Mouse (Mus musculus) ES-CJ7 (cell line): ENCODE measurements around the gene Tmprss5.

Source experiments
- DNase-seq: peaks from one replicate; pipeline ENCODE4 v3.0.0; 2011; ENCODE audit warnings: low read depth, low spot score

The Tmprss5 gene

GRCm38 (mm10) chr9:49081107-49081506 lies at the start of gene Tmprss5:
Tmprss5 (plus strand) TSS chr9:49081260.
- no peak for DNase-seq

GRCm38 (mm10) chr9:49034764-49035163 lies 46.3 kb upstream of the Tmprss5 start:
- no peak for DNase-seq

GRCm38 (mm10) chr9:49050901-49051300 lies 30.2 kb upstream of the Tmprss5 start:
- DNase-seq, result no peak

GRCm38 (mm10) chr9:49051349-49051748 lies 29.7 kb upstream of the Tmprss5 start:
- DNase-seq, result peak; percentile 82

GRCm38 (mm10) chr9:49054028-49054427 lies 27.0 kb upstream of the Tmprss5 start:
- peak; percentile 82 for DNase-seq

GRCm38 (mm10) chr9:49055333-49056205 lies 25.5 kb upstream of the Tmprss5 start, which contains the start of gene Zw10:
Zw10 (plus strand) TSS chr9:49055613.
- DNase-seq, result peak; percentile 97

GRCm38 (mm10) chr9:49076847-49077246 lies 4.2 kb upstream of the Tmprss5 start:
- DNase-seq, result no peak

GRCm38 (mm10) chr9:49081561-49081960 lies 501 bp downstream of the Tmprss5 start:
- DNase-seq, result peak; percentile 81

- DNase-seq, result no peak
These were observed 6.3 kb downstream of the Tmprss5 start for GRCm38 (mm10) chr9:49087317-49087716.

- no peak for DNase-seq
These were observed 17.8 kb downstream of the Tmprss5 start for GRCm38 (mm10) chr9:49098871-49099270.

GRCm38 (mm10) chr9:49102328-49102727 lies 21.3 kb downstream of the Tmprss5 start:
- DNase-seq, result no peak

- no peak for DNase-seq
These were observed 28.0 kb downstream of the Tmprss5 start for GRCm38 (mm10) chr9:49109101-49109500.

GRCm38 (mm10) chr9:49110476-49111220 lies 29.6 kb downstream of the Tmprss5 start:
- DNase-seq, result peak; percentile 35

GRCm38 (mm10) chr9:49111296-49111695 lies 30.2 kb downstream of the Tmprss5 start:
- DNase-seq, result no peak

- DNase-seq, result no peak
These were observed 37.3 kb downstream of the Tmprss5 start for GRCm38 (mm10) chr9:49118271-49118825.

GRCm38 (mm10) chr9:49119759-49120158 lies 38.7 kb downstream of the Tmprss5 start:
- no peak for DNase-seq

- no peak for DNase-seq
These were observed 44.6 kb downstream of the Tmprss5 start for GRCm38 (mm10) chr9:49125706-49126105.

- DNase-seq, result no peak
These were observed 49.5 kb downstream of the Tmprss5 start for GRCm38 (mm10) chr9:49130514-49131010.

GRCm38 (mm10) chr9:49143841-49144240 lies 62.8 kb downstream of the Tmprss5 start:
- no peak for DNase-seq

GRCm38 (mm10) chr9:49145776-49146175 lies 64.7 kb downstream of the Tmprss5 start:
- no peak for DNase-seq

GRCm38 (mm10) chr9:49147031-49147430 lies 66.0 kb downstream of the Tmprss5 start:
- no peak for DNase-seq
